Mouse (Mus musculus) adrenal gland, postnatal 14 days (tissue): ENCODE data around the gene Dcaf10. TPM values are rescaled to one million over a fixed set of nuclear protein-coding genes. Genes with fewer than 3 reads are reported as not detected.
"Not testable (repeated sequence)": the region's sequence is repeated elsewhere in the genome, so short reads cannot be mapped to it uniquely, and the experiment has no call there.

Source experiments
- DNase-seq: peaks from one replicate; pipeline ENCODE4 v3.0.0; 2021; ENCODE audit warnings: mixed read lengths
- long read RNA-seq, 2 experiments: library from polyadenylated mRNA; stranded (forward); transcript quantifications; one replicate each; pipeline ENCODE4 v2.0.0; 2021
- total RNA-seq: library from RNA; stranded (reverse); gene quantifications from 2 replicates; pipeline ENCODE4 v1.2.3, GENCODE M21; 2021

Dcaf10 gene
- total RNA-seq: 24.9 and 28.2 TPM in 2 replicates
- long read RNA-seq, experiment 1, full-length matches to known transcripts: 22 of 27 reads
- long read RNA-seq, experiment 1, partial matches to known transcripts: 0 of 27 reads
- long read RNA-seq, experiment 1, other reads (novel, unspliced or antisense): 5 of 27 reads
- long read RNA-seq, experiment 2, full-length matches to known transcripts: 13 of 18 reads
- long read RNA-seq, experiment 2, partial matches to known transcripts: 1 of 18 reads
- long read RNA-seq, experiment 2, other reads (novel, unspliced or antisense): 4 of 18 reads

DNA sequence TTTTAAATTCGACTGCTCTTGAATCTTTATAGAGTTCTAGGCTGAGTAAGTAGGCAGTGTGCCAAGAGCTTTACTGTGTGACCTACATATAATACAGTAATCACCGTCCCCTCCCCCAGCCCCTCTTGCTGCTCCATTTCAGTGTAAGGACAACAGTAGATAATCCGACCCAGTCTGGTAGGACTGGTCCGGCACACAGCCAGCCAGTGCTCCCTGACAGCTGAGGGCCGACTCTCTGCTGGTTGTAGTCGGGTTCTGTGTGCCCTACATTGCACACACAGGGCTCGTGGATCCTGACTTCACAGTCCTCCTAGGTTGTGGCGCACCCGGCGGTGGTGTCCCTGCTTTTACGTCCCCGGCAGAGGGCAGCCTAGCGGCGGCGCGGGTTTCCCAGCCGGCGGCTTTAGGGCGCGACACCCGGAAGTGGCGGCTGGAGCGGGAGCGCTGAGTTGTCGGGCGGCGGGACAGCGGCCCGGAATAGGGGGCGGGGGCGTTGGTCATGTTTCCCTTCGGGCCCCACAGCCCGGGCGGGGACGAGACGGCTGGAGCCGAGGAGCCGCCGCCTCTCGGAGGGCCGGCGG is at the start of gene Dcaf10:
Dcaf10 (plus strand) TSS at position 433 of the 581 bp plus-strand sequence.
- peak; percentile 97 for DNase-seq

DNA sequence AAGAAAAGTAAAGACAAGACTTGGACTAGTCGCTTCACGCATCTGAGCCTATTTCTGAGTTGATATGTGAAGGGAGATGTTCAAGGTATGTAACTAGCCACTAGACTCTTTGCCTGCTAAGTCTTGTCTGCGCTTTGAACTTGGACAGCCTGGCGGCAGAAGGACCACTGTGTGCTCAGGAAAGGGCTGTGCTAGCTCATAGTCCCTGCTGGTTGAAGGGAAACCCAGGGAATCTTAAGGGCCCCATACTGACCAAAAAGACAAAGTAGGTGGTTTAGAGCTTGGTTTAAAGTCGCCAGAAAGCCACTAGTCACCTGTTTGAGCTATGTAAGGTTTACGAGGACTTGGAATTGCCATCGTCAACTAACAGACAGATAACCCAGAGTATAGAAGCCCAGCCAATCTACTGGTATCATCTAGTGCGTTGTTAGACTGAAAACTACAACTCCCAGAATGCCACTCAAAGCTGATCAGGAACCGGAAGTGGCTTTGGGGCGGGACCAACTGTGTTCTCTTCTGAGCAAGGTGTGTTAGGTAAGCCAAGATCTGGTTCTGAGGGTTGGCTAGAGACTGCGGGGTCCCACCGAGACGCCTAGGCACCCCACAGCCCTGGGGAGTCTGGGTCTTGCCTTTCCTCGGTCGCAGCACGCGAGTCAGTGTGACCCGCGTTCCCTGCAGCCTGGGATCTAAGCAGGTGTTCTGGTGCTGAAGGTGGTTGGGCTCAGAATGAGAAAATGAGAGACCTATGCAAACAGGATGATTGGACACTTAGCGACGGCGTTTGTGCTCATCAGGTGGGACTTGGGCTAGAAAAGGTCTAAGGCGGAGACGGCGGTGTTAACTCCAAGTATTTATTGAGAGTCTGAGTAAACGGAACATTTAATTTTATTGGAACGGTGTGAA is 45.0 kb upstream of the Dcaf10 start, which contains the start of gene Trmt10b:
Trmt10b (plus strand) TSS at position 466 of the 903 bp plus-strand sequence.
- DNase-seq: peak; percentile 73

DNA sequence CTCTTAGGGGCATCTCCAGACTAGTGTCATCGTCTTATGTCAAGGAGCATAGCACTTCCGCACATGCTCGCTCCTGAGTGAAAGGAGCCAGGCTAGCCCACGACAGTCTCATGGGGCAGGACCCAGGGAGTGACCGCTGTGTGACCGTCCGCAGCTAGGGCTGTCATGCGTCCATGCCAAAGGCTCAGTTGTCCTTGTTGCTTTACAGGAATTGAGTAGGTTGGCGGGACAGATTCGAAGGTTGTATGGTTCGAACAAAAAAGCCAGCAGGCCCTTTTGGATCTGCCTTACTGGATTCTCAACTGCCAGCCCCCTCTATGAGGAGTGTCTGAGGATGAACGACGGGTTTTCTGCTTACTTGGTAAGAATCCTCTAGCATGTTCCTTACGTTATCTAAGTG is 36.4 kb upstream of the Dcaf10 start:
- no peak for DNase-seq

DNA sequence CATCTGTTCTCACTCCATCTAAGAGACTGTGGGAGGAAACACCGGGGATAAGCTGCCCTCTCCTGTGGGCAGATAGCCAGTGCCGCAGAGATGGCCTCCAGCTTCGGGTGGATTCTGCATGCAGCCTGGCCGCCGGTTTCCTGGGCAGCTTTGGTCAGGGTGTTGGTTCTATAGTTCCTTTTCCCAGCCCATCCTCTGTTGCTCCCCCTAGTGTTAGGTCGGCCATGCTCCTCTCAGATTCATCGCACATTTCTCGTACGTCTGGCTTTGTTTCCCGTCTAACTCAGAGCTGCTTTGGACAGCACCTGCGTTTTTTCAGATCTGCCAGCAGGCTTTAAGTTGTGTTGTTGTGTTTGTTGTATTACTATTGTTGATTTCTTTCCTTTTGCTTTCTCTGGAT is 33.9 kb upstream of the Dcaf10 start:
- DNase-seq: no peak

DNA sequence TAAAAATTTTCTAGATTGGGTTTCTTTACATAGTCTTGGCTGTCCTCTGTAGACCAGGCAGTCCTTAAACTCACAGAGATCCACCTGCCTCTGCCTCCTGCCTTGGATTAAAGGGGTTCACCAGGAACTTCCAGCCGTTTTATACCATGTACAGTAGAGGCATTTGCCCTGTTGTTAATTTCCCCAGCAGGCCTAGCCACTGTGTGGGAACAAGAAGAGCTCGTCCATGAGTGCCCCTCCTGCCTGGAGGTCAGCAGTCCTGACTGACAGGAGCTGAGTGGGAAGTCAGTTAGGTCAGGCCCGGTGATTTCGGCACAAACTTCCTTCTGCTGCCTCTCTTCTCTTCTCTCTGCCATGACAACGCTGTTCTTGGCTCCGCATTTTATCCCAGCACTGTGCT is 33.3 kb upstream of the Dcaf10 start:
- no peak for DNase-seq

DNA sequence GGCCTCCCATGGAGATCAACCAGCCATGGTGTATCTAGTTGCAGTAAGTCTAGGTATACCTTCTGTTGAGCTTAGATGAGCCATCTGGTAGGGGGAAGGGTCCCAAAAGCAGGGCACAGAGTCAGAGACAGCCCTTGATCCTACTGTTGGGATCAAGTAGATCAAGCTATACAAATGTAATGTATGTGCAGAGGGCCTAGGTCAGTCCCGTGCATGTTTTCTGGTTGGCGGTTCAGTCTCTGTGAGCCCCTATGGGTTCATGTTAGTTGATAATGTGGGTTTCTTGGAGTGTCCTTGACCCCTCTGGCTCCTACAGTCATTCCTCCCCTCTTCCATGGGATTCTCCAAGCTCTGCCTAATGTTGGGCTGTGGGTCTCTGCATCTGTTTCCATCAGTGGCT is 30.8 kb upstream of the Dcaf10 start:
- no peak for DNase-seq

DNA sequence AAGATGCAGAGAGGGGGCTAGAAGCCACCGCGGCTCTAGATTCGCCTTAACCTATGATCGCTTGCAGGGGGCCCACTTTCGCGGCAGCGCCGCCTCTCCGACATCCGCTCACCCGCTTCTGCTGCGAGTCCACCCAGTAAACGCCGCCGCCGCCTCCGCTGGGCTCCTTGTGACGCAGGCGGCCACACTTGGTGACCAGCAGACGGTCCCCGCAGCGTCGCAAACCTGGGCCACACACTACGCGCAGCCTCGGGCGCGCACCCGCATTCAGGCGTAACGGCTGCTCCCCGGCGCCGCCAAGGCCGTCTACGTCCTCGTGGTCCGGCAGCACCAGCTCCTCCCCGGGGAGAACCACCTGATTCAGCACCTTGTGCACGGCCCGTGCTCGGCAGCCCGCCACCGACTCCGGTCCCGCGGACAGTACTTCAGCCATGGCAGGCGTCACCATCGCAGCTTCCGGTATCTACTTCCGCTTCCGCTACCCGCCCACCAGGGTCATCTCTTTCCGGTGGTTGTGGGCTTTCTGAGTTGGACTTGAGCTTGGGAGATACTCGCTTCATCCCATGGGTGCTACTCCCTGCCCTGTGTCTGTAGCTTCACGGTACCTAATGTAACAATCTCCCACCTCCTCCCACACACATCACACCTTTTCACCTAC is 21.6 kb upstream of the Dcaf10 start:
- peak; percentile 93 for DNase-seq

DNA sequence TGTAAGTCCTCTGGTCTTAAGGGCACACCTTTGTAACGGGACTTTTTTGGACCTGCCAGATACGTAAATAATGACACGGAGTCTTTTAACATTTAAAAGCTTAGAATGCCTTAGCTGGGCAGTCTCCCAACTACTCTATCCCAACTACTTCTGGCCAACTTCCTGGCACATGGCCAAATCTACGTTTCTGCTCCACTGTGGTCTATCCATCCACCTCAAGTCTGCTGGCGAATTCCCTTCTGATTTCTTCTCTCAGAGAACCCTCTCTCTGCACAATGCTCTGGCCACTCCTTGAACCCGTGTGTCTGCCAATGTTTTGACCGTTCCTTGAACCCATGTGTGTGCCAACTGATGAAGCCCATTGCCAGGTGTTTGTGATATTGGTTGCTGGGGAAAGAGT is 10.8 kb upstream of the Dcaf10 start:
- DNase-seq: peak; percentile 50

DNA sequence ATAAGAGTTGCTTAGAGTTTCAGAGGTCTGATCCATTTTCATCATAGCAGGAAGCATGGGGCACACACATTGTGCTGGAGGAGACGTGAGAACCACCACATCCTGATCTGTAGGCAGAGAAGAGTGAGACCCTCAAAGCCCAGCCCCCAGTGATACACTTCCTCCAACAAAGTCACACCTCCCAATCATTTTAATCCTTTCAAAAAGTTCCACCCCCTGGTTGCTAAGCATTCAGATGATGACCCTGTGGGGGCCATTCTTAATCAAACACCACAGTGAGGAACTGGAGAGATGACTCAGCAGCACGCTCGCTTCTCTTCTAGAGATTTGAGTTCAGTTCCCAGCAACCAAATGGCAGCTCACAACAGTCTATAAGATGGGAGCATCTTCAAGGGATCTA is 9.4 kb upstream of the Dcaf10 start:
- DNase-seq: no peak

DNA sequence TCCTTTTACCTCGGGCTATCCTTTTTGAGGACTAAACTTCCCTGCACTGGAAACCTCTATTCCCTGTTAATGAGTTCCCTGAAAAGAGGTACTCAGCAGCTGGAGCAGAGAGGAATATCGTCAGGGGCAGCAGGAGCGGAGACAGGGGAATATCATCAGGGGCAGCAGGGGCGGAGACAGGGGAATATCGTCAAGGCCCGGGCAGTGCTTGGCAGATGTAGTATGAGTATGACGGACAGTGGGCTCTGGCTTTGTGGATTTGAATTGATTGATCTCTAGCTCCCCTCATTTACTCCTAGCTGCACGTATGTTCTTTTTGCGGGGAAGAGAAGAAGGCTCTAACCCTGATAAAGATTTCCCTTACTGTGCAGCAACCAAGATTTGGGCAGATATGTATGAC is 675 bp upstream of the Dcaf10 start:
- no peak for DNase-seq

DNA sequence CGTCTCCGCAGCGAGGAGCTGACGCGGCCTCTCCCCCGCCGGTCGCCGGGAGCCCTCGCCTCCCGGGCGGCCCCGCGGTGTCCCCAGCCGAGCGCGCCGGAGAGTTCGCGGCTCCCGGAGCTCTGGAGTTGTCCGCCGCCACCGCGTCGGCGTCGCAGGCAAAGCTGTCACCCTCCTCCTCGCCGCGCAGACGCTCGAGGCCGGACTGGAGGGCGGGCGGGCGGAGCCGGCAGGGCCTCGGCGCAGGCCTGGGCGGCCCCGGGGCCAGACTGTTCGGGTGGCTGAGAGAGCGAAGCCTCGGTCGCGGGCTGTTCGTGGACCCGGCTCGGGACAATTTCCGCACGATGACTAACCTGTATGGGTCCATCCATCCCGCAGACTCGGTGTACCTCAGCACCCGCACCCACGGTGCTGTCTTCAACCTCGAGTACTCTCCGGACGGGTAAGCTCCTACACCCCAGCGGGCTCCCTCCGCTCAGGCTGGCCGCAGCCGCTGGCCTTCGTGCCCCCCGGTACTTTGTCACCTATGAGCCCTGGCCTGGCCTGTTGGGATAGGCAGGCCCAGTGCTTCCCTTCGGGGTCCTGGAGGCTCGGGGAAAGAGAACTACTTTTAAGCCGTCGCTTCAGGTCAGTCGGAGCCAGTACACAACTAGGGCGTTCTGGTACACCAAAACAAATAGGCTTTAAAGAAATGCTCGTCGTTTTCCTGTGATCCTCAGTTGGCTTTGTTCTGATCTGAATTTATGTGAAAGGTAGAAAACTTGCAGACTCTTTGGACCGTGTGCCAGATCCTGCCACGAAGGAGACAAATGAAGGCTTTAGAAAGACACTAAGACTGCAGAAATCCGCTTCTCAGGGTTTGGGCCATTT is 620 bp downstream of the Dcaf10 start, which contains the start of gene Exosc3:
Exosc3 (minus strand) TSS at position 447 of the 870 bp plus-strand sequence.
- DNase-seq: peak; percentile 76

DNA sequence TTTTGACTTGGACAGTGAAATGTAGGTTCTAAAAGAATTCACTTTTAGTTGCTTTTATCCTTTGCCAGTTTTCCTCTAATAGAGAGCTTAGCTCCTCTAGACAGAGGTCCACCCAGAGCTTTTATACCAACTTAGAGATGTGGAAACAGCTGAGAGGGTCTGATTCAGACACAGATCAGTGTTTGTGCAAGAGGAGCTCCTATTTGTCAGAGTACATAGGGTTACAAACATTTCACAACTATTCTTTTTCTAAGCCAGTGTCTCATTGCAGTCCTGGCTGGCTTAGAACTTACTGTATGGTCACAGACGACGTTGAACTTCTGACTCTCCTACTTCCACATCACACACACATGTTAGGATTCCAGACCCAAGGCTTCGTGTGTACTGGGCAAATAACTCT is 14.8 kb downstream of the Dcaf10 start:
- DNase-seq: no peak

DNA sequence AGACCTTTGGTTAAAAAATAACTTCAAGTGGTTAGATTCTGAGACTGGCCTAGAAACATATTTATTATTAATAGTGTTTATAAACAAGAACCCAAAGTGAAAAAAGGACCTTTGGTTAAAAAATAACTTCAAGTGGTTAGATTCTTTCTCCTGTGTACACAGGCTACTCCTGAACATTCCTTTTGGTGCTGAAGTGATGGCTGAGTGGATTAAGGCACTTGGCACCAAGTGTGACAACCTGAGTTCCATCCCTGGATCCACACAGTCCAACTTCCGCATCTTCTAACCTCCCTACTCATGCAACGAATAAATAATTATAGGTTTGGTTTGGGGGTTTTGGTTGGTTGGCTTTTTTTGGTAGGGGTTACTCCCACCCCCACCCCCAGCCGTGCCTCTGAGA is 29.4 kb downstream of the Dcaf10 start:
- no peak for DNase-seq

DNA sequence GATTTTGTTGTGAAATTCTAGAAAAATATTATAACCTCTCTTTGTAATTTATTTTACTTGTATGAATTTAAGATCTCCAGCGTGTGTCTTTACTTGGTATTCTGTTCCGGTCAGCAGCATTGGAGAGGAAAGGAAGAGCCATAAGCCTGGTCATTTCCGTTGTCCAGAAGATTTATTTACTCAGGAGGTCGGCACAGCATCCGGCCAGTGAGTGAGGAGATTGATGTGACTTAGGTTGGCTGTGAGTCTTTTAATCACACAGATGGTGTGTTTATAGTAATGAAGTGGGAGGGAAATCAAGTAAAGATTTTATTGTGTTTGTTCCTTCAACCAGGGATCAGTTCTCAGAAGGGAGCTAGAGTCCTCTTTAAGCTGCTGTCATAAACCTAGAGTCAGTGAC is 33.0 kb downstream of the Dcaf10 start:
- no peak for DNase-seq

DNA sequence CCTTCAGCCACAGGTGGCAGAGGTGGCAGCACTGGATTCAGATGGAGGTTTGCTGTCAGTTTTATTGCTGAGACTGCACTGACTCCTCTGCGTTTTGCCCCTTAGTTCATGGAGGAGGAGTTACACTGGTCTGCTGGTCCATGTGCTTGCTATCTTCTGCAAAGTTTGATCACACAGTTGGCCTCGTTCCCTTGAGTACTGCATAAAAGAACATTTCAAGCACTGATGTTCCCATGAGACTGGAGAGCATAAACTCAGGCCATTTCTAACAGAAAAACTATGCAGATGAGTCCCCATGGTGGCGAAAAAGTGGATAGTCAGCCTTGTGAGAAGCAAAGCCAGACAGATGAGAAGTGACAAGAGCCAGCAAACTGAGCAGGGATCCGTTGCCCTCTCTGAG is 34.7 kb downstream of the Dcaf10 start:
- DNase-seq: no peak

DNA sequence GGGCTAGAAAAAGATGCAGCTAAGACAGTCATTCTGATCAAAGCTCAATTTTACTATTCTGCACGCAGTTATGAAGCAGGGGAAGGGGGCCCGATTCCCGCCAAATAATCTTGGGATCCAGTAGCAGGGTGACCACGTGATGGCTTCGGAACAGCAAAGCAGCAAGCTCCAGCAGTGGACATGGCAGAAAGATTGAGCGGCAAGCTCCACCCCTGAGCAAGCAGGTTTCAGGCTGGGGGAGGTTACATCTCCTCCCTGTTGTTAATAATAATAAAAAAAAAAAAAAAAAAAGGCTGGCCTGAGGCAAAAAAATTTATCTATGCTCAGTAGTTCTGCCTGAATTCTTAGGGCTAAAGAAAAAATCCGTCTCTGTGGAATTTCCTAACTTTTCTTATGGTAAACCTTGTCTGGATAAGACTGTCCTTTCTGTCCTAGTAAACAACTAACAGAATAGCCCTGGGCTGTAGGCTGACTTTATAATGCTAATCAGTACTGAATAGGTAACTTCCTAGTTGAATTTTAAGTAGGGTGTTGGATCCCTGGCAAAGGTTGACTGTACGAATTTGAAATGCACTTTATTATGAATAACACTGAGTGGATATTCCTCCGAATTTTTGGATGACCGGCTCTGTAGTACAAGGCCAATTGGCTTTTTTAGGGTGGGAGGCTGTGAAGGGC is 39.1 kb downstream of the Dcaf10 start:
- DNase-seq: not testable (repeated sequence)

DNA sequence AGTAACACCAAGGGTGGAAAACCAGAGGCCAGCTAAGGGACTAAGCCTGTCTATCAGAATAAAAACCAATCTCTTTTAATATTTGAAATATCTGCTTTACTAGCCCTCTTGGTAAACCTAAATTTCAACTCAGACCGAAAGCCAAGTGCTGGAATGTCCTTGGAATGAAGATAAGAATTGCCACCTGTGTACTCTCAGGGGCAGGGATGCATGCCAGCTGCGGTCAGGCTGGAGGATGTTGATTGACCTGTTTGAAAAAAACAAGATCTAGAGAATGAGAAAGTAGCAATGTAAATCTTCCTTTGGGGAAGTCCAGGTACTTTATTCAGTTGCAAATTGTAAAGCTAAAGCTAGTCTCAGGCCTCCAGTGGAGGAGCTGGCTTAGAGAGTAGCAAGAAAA is 40.2 kb downstream of the Dcaf10 start:
- not testable (repeated sequence) for DNase-seq

DNA sequence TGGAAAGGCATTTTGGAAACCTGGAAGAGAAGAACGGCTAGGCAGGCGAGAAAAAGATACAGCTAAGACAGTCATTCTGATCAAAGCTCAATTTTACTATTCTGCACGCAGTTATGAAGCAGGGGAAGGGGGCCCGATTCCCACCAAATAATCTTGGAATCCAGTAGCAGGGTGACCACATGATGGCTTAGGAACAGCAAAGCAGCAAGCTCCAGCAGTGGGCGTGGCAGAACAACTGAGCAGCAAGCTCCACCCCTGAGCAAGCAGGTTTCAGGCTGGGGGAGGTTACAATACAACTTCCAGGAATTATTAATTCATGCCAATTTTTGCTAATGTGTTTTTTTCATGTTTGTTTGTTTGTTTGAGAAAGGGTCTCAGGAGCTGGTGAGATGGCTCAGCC is 45.4 kb downstream of the Dcaf10 start:
- not testable (repeated sequence) for DNase-seq

DNA sequence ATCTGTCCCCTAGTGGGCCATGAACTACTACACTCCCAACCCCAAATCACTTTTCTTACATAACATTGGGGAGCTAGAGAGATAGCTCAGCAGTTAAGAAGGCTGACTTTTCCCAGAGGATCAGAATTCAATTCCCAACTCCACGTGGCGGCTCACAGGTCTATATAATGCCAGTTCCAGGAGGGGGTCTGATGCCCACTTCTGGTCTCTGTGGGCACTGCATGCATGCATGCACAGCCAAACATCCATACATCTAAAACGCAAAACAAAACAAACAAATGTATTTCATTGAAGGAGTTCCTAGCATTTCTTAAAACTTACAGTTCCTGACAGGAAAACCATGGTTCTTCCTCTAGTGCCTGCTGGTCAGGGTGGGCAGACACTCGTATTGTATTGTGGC is 50.2 kb downstream of the Dcaf10 start:
- no peak for DNase-seq

DNA sequence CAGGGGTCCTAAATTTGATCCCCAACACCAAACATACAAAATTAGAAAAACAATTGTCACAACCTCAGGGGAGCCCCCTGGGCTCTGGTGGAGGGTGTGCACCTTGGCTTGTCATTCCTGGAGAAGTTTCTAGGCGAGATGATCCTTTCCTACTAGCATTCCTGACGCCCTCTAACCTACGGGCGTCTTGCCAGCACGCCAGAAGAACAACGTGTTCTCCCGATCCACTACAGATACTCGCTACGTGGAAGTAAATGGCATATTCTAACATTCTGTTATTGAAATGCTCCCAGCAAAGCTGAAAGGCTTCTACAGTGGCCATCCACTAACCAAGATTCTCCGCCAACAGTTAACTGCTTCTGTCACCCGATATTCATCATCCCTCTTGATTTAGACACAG is 50.7 kb downstream of the Dcaf10 start:
- no peak for DNase-seq

DNA sequence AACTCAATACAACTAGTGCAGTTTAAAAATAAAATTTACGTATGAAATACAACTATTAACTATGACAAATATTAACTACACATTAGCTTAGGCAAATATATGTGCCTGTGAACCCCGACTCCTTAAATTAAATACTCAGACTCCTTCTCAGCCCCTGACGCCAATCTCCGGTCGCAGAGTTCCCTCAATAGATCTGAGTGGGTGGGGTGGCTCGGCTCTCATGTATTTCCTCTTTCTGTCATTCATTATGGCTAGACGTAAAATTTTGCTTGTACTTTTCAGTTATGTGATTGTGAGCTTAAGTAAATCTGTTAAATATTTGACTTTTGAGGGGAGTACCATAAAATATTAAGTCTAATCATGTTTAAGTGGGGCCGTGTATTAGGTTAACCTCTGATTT is 51.1 kb downstream of the Dcaf10 start:
- DNase-seq: no peak
